Mouse (Mus musculus) embryo, embryonic 9.5 days (tissue): ENCODE data around the gene Poc1a.

Experiments used
- DNase-seq: peaks from one replicate; pipeline ENCODE4 v3.0.0-alpha.2; 2017; ENCODE audit errors: extremely low spot score

Gene Poc1a

DNA sequence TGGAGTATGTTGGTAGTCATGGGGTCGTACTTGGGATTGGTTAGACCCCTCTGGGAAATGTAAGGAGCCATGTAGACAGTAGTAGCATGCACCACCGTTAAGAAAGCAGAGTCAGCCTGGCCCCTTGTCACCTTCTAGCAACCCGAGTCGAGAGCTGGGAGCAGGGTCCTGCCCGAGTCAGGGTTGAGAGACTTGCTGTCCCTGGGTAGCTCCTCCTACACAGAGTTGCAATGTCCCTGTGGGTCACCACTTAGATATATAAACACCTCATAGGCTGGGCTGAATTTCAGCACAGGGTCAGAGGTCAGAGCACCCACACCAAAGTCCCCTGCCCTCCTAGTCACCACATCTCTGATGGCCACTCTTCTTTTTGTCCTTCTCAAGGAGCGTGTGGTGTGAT lies 20.1 kb downstream of the Poc1a start:
- DNase-seq: no peak

DNA sequence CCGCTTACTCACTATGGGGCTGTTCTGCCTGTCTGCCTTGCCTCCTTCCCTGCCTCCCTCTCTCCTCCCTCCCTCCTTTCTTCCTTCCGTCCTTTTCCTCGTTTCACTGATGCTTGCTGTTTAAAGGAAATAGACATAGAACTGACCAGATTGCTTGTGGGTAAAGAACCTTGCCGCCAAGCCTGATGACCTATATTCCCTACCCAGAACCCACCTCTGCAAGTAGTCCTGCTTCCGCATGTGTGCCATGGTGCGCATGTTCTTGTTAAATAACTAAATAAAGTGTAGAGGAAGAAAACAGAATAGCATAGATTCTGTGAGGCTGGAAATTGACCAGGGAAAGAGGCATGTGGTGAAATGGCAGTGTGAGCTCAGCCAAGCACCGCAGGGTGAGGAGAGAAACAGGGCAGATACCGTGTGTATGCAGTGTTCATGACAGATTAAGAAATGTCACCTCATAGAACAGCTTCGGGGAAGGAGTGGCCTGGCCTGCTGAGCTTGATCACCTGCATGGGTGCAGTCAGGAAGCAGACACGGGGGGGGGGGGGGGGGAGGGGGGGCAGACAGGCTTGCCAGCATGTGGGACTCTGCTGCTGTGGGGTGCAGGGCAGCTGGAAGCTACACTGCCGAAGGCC lies 20.7 kb downstream of the Poc1a start:
- no peak for DNase-seq

DNA sequence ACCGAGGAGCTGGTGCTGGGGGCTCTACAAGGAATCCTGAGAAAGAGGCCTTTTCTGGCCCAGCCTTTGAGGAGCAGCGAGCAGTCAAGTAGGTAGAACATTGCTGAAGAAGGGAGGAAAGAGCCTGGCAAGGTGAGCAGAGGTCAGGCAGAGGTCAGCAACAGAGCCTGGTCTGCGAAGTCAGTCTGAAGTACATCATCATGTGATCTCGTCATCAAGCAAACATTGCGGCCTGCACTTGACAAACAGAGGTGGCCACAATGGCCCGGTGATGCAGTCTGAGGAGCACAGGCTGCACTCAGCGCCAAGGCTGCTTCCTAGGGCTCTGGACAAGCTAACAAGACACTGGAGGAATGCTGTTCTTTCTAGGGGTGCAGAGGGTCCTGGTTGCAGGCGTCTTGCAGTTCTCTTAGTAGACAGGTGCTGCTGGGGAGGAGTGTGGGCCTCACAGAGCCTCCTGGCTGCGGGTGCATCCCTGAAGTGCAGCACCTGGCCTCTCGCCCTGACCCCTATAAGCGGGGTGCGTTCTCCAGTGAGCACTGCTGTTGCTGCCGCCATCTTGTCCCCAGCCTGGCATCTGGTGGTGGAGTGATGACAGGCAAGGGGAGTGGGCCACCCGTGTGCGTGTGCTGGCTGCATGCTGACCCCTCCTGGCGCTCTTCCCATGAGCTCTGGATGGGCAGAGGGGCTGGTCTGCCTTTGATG lies 21.7 kb downstream of the Poc1a start:
- no peak for DNase-seq

DNA sequence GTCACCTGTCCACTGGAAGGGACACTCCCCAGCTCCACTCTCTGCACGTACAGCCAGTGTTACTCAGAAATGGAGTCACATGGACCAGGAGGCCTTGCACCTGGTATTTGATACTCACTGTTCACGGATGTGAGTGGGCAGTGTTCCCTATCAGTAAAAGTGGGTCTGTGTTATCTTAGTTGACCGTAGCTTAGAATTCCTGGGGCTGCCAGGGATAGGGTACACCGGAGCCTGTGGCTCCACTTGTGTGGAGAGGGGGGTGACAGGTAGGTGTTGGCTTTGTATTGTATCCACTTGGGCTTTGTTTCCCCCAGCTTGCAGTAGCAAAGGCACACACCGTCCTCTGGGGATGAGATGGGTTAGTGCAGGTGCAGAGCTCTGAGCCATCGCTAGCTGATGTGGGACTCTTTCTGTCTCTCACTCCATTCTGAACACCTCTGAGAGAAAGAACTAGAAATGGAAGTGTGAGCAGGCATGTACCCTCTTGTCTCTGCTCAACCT lies 22.6 kb downstream of the Poc1a start:
- DNase-seq: no peak

DNA sequence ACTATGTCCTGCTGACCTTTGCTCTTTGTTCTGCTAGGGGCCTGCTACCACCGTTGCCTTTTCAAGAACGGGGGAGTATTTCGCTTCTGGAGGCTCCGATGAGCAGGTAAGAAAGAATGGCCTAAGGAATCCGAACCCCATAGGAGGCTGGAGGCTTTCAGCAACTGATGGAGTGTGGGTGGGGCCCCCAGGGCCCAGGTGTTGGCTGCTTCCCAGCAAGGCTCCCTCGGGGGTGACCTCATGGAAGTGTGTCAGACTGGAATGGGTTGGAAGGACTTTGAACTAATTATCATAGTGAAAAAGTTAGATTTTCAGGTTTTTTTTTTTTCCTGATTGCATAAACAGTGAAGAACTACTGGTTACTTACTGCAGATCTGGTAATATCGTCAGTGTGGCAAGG lies 24.4 kb downstream of the Poc1a start:
- no peak for DNase-seq

DNA sequence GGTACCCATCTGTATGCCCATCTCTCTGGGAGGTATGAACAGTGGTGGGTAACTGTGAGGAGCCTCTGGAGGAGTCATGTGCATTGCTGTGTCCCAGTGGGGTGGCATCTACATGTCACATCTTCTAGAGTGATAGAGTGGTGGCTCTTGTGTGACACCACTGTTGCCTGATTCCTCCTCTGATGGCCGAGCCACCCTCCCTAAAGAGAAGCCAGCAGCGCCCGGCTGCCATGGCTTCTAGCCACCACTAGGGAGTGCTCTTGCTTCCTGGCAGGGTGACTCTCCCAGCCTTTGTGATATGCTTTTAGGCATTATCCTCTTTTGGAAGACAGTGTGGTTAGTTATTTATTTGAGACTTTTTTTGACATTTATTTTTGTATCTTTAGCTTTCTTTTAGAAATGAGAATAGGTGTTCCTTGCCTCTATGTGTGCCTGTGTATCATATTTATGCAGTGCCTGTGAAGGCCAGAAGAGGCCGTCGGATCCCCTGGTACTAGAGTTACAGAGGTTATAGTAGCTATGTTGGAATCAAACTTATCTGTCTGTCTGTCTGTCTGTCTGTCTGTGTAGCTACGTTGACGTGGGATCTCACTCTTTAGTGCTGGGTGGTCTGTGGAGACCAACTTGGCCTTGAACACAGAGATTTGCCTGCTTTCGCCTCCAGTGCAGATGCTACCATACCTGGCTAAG lies 25.9 kb downstream of the Poc1a start:
- DNase-seq: peak; percentile 74

DNA sequence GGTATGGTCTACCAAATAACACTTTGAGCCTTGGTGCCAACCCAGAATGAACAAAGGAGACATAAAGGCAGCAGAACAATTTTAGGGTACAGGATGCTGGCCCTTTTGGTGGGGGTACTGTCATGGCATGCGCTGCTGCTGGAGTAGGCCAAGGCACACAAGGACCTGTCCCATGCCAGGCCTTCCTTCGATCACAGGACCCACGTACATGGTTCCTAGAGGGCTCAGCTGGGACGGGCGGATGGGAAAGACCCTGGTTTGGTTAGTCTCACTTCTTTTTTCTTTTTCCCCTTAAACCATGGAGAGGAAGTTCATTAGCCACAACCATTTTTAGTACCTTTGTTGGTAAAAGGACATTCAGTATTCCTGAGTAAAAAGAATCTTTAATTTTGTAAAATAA lies 27.3 kb downstream of the Poc1a start:
- DNase-seq: no peak

DNA sequence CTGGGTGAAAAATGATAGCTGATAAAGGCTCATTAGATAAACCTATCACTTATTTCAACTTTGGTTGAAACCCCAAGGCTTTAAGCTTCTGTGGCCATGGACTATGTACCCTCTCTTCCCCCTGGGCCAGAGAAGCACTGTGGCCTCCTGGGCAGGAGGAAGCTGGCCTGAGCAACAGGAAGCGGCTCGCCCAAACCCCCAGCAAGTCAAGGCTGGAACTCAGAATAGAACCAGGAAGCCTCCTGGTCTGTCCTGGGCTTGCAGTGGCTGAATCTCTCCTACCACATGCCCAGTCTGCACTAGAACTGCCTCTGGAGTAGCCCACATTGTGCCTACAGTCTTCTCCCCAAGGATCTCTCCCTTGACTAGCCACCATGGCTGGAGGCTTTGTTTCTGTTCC lies 27.7 kb downstream of the Poc1a start:
- no peak for DNase-seq

DNA sequence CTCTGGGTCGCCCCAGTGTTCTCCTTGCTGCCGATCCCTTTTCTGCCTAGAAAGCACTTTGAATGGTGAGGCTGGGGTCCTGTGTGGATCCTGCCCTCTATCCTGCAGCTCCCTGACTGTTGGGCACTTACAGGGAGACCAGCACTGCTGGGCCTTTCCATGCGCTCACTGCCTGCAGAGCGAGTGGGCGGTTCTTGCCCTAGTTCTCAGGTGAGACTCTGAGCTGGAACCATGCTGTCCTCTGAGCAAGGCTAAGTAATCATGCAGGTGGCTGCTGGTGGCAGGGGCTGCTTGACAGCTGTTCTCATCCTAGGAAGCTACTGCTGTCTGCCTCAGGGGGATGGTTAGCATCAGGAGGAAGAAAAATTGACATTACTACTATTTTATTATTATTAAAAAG lies 28.1 kb downstream of the Poc1a start:
- DNase-seq: no peak

DNA sequence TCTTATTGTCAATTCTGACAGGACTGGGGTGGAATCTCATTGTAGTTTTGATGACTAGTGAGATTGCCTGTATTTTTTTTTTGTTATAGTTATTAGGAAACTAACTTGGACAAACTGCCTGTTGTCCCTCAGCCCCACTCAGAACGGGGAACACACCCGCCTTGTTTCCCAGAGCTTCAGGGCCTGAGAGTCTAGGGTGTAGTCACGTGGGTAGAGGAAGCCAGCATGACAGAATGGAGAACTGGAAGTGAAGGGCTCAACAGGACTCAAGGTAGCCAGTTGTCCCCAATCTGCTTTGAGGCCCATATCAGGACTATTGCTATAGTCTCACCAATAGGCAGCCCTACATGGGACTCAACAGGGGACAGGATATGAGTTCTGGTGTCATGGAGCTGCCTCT lies 29.0 kb downstream of the Poc1a start:
- no peak for DNase-seq

DNA sequence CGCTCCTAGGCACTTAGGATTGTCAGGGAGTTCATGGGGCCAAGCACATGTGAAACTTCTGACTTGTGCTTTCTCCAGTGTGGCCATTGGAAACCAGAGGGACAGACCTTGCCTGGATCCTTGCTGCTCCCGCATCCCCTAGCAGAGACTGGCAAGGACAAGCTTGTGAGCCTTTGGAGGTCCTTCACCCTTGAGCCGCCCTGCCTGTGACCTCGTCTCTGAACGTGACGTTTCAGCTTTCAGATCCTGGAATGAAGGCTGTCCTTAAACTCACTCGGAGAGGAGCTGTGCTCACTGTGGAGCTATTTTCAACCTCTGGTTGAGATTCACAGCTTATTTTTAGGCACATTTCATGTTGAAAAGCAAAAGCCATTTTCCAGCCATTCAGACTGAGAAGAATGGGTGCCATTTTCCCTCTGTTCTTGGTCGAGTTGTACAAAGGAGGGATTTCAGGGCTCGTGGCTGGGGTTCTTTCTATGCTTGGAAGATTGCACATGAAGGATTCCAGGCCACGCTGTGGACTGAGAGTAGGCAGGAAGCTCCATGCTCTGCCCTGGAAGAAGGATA lies 30.8 kb downstream of the Poc1a start:
- no peak for DNase-seq

DNA sequence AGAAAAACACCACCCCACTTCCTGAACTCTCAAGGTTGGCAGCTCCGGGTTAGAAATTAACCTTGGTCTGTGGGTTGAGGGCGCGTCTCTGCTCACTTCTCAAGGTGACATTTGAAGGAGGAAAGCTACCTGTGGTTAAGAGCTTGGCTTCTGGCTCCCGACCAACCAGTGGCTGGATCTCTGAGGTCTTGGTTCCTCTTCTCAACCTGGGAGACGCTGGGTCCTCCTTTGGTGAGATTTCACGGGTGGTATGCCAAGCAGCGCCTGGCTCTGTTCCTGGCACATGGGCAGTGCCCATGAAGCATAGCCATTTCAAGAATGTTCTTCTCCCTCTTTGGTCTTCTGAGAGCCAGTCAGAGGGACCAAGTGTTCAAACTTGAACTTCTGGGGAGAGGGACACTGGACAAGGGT lies 32.1 kb downstream of the Poc1a start:
- DNase-seq: no peak

DNA sequence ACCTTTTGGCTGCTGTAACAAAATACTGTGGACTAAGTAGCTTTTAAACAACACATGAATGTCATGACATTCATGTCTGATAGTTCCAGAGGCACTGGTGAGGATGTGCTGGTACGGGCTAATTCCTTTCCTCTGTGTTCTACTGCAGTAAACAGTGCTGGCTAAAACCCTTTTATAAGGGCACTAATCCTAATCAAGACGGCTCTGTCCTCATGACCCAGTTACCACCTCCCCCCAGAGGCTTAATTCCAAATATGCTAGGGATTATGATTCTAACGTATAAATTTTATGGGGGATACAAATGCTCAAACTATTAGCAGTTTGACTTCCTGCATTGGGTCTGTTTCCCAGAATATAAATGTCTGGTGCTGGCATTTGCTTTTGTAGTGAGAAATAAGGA lies 33.3 kb downstream of the Poc1a start:
- DNase-seq: no peak

DNA sequence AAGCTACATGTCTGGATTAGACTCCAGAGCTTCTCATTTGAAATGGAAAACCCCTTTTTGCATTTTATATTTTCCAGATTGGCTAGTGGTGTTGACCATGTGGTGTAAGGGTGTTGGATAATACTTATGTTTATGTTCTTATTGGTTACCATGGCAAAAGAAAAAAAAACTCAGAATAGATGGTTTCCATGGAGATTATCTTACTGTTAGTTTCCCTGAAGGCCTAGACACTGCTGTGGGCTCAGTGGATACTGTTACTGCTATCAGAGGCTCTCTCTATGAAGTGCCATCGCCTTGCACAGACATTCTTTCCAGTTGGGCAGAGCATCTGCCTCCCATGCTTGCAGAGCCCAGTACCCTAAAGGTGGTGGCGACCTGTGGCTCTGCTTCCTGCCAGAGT lies 37.2 kb downstream of the Poc1a start:
- DNase-seq: no peak

DNA sequence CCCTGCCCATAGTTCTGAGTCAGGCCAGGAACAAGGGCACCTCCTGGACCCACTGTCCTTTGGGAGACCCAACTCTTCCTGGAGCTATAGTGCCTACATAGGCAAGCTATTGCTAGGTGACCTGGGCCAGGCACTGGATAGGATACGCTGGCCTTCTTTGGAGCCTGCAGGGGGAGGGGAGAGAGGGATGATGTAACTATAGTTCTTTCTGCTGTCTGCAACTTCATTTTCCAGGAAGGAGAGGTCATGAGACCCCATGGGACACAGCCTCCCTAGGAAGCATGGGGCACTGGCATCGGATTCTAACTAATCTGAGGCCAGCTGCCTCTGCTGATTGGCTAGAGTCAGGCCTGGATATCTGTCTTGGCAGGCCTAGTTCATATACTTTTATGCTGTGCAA lies 38.2 kb downstream of the Poc1a start:
- DNase-seq: no peak

DNA sequence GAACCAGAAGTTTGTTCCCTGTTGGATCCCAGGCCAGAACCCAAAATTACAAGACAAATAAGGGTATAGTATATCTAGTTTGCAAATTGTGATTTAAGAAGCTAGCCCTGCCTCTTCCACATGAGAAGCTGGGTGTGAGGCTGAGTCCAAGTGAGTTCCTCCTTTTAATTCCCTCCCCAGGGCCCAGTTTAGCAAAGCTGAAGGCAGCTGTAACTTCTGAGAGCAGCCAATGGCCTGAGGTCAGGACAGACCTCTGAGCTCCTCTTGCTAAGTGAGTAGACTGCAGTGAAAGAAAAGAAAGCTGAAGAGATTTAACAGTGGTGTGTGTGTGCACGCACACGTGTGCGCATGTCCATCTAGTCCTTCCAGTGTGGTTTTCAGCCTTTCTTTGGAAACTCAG lies 41.6 kb downstream of the Poc1a start:
- no peak for DNase-seq

DNA sequence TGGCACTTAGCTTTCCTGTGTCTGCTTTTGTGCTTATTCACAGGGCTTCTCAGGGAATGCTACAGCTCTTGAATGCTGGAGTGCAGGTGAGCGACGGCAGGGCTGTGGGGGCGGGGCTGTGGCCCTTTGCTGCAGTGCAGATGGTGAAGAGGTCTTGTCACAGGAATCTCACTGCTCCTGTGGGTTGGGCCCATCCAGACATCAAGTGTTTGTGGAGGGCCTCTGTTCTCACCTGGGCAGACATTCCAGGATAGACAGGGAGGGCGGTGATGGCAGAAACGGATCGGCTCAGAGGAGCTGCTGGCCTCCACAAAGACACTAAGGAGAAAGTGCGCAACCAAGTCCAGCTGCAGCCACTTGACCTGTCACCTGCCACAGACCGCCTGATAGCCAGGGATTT lies 45.4 kb downstream of the Poc1a start:
- DNase-seq: no peak

DNA sequence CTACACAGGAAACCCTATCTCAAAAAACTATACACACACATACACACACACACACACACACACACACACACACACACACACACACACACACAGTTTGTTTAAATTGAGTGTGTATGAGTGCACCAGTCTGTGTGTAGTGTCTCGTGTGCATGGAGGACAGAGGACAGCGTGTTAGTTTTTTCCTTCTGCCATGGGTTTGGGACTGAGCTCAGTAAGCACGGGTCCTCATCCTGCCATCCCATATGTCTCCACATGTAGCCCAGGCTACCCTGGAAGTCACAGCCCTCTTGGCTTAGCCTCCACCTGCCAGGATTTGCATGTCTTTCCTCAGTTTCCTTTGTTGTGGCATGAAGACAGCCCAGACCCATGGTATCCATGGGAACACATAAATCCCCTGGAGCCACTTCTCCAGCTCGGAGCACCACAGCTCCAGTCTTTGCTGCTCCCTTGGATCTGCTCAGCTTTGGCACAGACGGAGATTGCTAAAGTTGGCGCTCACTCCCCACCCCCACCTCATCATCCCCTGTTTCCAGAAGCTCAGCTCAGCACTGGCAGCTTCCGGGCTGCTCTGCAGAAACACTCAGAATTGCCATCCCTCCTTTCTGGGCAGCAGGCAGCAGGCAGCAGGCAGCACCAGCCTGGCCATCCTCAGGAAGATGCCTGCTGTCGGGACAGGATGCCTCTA lies 46.4 kb downstream of the Poc1a start:
- no peak for DNase-seq

DNA sequence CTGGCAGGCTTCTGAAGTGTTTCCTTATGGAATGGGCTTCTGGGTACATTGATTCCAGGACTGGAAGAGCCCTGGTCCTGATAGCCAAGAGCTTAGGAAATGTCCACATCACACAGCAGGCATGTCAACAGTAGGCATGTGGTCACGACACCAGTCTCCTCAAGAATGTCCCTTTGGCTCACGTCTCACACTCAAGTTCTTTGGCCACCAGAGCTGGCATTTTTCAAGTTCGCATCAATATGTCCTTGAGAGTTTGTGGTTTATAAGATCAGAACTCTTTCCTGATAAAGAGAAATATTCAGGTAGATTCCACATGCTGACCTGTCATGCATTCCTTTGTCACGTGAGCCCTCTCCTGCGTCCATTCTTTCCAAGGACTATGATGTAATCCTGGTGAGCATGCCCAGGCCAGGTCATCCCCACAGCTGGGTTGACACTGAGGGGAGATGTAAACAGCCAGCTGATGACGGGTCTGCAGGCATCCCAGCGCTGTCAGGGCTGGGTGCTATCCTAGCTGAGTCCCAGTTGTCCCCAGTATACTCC lies 47.3 kb downstream of the Poc1a start:
- no peak for DNase-seq

DNA sequence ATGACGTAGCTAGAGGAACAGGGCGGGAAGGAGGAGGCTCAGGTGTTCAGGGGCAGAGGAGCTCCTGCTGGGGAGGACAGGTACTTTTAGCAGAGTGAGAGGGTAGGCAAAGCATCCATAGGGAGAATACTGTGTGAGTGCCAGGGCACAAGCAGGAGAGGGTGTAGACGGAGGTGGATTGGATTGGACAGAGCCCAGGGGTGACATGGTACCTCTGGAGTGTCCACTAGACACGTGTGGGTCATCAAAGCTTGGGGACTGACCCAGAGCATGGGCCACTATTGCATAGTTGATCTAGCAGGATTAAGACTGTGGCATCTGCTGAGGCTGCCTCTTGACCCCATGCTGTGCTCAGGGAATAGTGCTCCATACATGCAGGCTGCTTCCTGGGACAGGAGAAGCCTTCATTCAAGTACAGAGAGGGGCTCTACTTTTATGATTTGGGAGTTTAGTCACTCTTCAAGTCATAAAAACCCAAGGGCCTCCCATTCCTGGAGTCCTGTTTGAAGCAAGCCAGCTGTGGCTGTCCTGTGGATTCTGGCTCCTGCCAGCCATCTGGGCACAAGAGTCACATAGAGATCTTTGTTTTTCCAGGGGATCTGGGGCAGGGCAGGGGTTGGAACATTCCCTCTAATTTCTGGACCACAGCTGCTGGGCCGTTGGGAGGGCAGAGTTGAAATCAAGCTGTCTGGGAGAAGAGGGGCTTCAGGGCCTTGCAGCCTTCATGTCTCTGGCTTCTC lies 48.1 kb downstream of the Poc1a start:
- DNase-seq: no peak

DNA sequence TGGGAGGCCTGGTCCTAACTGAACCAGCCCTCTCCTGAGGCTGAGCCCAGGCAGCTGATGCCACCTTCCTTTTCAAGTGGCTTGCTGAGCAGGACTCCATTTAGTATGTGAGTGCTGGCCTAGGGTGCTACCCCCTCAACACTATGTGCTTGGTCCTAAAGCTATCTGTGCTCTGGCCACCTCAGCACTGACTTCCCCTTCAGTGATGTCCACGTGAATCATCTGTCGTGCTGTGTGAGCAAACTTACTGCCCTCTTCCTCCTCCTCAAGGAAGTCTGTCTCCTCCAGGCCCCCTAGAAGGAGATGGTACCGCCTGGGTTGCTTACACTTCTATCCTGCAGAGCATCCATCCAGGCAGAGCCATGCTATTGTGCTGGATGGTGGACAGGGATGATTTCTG lies 51.9 kb downstream of the Poc1a start:
- no peak for DNase-seq
